Comparison of ENCODE assay signal across 22 mouse cellular contexts in the genomic region with DNA sequence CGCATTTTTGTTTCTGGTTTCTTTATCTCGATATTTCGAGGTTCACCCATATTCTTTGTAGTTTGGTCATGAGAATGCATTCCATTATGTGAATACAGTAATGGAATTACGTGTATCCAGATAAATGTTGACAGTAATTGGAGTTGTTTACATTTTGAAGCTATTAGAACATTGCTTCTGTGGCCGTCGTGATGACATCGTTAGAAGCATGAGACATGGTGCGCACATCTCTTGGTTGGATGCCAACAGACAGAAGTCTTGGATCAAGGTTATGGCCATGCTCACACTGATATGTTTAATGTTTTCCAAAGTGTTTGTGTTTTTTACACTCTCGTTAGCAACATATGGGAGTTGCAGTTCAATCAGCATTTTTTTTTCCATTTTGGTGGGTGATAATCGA. TPM values are rescaled to one million over a fixed set of nuclear protein-coding genes. Genes with fewer than 3 reads are reported as not detected.
DNase-seq lines count a peak whose midpoint lies in the region; ATAC-seq and TF ChIP-seq lines count a peak whose summit lies in the region.
"Had no signal": no experiment of that assay in that cellular context is flagged by ENCODE, and none has a peak within 500 bp of the region (broad histone marks: within the 10 kb centered on the region; RNA-seq: fewer than 3 reads in every experiment).

No protein-coding gene starts in this region.

- H3K27ac ChIP-seq in forebrain, embryonic 14.5 days (ENCODE audit: low read depth, low read length) = no peak overlapping the region
- H3K27ac ChIP-seq in forebrain, embryonic 11.5 days (ENCODE audit: low read depth, low read length) = no peak overlapping the region
- no peak overlapping the region for H3K27ac ChIP-seq in lung, embryonic 14.5 days (ENCODE audit: low read depth)
- H3K27ac ChIP-seq: embryonic facial prominence, embryonic 15.5 days; forebrain, embryonic 10.5 days; gastrocnemius, adult 2 months; hindbrain, embryonic 12.5 days had no signal

- H3K4me1 ChIP-seq in forebrain, embryonic 14.5 days (ENCODE audit: control insufficient read depth, insufficient read depth, low read length) = peaks cover 8% of the 10 kb centered on the region
- H3K4me1 ChIP-seq in forebrain, embryonic 11.5 days (replicated peaks; ENCODE audit: control insufficient read depth, insufficient read depth, low read length) = 0 out of 2 replicates have a peak, but pooled peaks cover 2% of the 10 kb centered on the region
- peaks cover 13% of the 10 kb centered on the region; the same call in 1 of the 2 replicates for H3K4me1 ChIP-seq in lung, embryonic 14.5 days (ENCODE audit: insufficient read depth)
- H3K4me1 ChIP-seq in lung, adult 2 months (ENCODE audit: control insufficient read depth, insufficient read depth, low read length) = no peaks in the 10 kb centered on the region; the same call in 1 of the 2 replicates

- ATAC-seq in forebrain, embryonic 14.5 days = no peak; the same call in 1 of the 2 replicates
- no peak for ATAC-seq in forebrain, embryonic 11.5 days (replicated peaks; ENCODE audit: low FRiP score)
- peak; percentile 73; the same call in 1 of the 2 replicates for ATAC-seq in lung, embryonic 14.5 days (ENCODE audit: insufficient read depth)
- ATAC-seq: hindbrain, embryonic 16.5 days had no signal

- TF ChIP-seq POLR2A in lung, adult 2 months (IDR thresholded peaks at IDR 0.05; ENCODE audit: borderline replicate concordance, extremely low read depth, low read depth, low read length) = no peak

- H3K27me3 ChIP-seq in forebrain, embryonic 14.5 days (replicated peaks; ENCODE audit: control insufficient read depth, insufficient read depth, low read length) = no peaks in the 10 kb centered on the region
- H3K27me3 ChIP-seq in forebrain, embryonic 11.5 days (ENCODE audit: control insufficient read depth, insufficient read depth, low read length) = no peaks in the 10 kb centered on the region
- no peaks in the 10 kb centered on the region for H3K27me3 ChIP-seq in lung, embryonic 14.5 days (ENCODE audit: insufficient read depth, low read length)
- H3K27me3 ChIP-seq: embryonic facial prominence, embryonic 15.5 days; hindbrain, embryonic 12.5 days had no signal

- H3K36me3 ChIP-seq in forebrain, embryonic 14.5 days (ENCODE audit: control insufficient read depth, insufficient read depth, low read length) = peaks cover 30% of the 10 kb centered on the region
- peaks cover 8% of the 10 kb centered on the region for H3K36me3 ChIP-seq in forebrain, embryonic 11.5 days (ENCODE audit: control insufficient read depth, insufficient read depth, low read length)
- H3K36me3 ChIP-seq in lung, embryonic 14.5 days (ENCODE audit: insufficient read depth) = peaks cover 30% of the 10 kb centered on the region

- TF ChIP-seq CTCF in lung, embryonic 14.5 days (IDR thresholded peaks at IDR 0.05; ENCODE audit: low read depth) = no peak
- TF ChIP-seq CTCF in lung, adult 2 months (IDR thresholded peaks at IDR 0.05; ENCODE audit: insufficient read depth, low read length) = no peak

- WGBS in forebrain, embryonic 14.5 days = 63% methylated on average over 10 of the region's 10 CpGs
- 92% methylated on average over 10 of the region's 10 CpGs for WGBS in forebrain, embryonic 11.5 days
- WGBS in lung, embryonic 14.5 days = 49% methylated on average over 10 of the region's 10 CpGs
- WGBS in lung, adult 2 months = 54% methylated on average over 10 of the region's 10 CpGs

- no peak overlapping the region for H3K4me2 ChIP-seq in forebrain, embryonic 14.5 days (ENCODE audit: low read length)
- no peak overlapping the region for H3K4me2 ChIP-seq in forebrain, embryonic 11.5 days (ENCODE audit: low read depth, low read length, severe bottlenecking)
- no peak overlapping the region for H3K4me2 ChIP-seq in lung, embryonic 14.5 days
- H3K4me2 ChIP-seq: embryonic facial prominence, embryonic 15.5 days; hindbrain, embryonic 12.5 days had no signal

- no peaks in the 10 kb centered on the region for H3K9me3 ChIP-seq in forebrain, embryonic 14.5 days (replicated peaks; ENCODE audit: control insufficient read depth, low read length)
- H3K9me3 ChIP-seq in forebrain, embryonic 11.5 days (ENCODE audit: control insufficient read depth, low read length) = no peaks in the 10 kb centered on the region
- H3K9me3 ChIP-seq in lung, embryonic 14.5 days (ENCODE audit: low read depth, low read length) = no peaks in the 10 kb centered on the region
- H3K9me3 ChIP-seq: embryonic facial prominence, embryonic 15.5 days; hindbrain, embryonic 12.5 days had no signal

- no peak overlapping the region for H3K4me3 ChIP-seq in forebrain, embryonic 14.5 days (ENCODE audit: low read depth, low read length)
- no peak overlapping the region for H3K4me3 ChIP-seq in forebrain, embryonic 11.5 days (ENCODE audit: low read depth, low read length)
- H3K4me3 ChIP-seq in lung, embryonic 14.5 days (ENCODE audit: low read depth, low read length) = no peak overlapping the region
- no peak overlapping the region for H3K4me3 ChIP-seq in lung, adult 2 months (replicated peaks; ENCODE audit: extremely low read depth, low read depth, low read length)
- H3K4me3 ChIP-seq: embryonic facial prominence, embryonic 15.5 days; erythroblast, embryonic 14.5 days; forebrain, embryonic 10.5 days; gastrocnemius, adult 2 months; hindbrain, embryonic 12.5 days had no signal

- no peak overlapping the region for H3K9ac ChIP-seq in forebrain, embryonic 14.5 days (ENCODE audit: low read length)
- H3K9ac ChIP-seq in forebrain, embryonic 11.5 days (ENCODE audit: low read length) = no peak overlapping the region
- H3K9ac ChIP-seq in lung, embryonic 14.5 days = no peak overlapping the region
- H3K9ac ChIP-seq: embryonic facial prominence, embryonic 15.5 days; hindbrain, embryonic 12.5 days had no signal

- peak; percentile 42 for DNase-seq in forebrain, embryonic 14.5 days (ENCODE audit: low spot score)
- no peak for DNase-seq in forebrain, embryonic 11.5 days (ENCODE audit: low spot score)
- DNase-seq in lung, embryonic 14.5 days = peak; percentile 89
- no peak for DNase-seq in lung, postnatal 14 days
- DNase-seq in lung, postnatal 10 days = peak; percentile 61
- no peak for DNase-seq in lung, adult 2 months
- DNase-seq in layer of hippocampus, postnatal 25 days (ENCODE audit: extremely low spot score in 1 of 2, low spot score in 1 of 2) = no peak
- DNase-seq: adrenal gland, adult 2 months; adrenal gland, postnatal 25 days; cerebellum, adult 11 months; cerebellum, adult 8-10 months; cerebellum, postnatal 14 days; embryo, embryonic 11 days; gastrocnemius, adult 2 months; gastrocnemius, postnatal 25 days; heart, postnatal 10 days; heart, postnatal 4 days had no signal

RNA-seq across cellular contexts. Expression of a gene that starts 30.8 kb away (rescaled TPM):
- polyA plus RNA-seq in forebrain, embryonic 14.5 days (2014; fragmentation: Nextera tagmentation; extraction: Ambion mirVana) = 31.8 and 41.6 TPM in 2 replicates
- polyA plus RNA-seq in forebrain, embryonic 11.5 days (2014; fragmentation: Nextera tagmentation; extraction: Ambion mirVana) = 33.5 and 36.2 TPM in 2 replicates
- polyA plus RNA-seq in lung, embryonic 14.5 days (2014; fragmentation: Nextera tagmentation; extraction: Ambion mirVana) = 46.8 and 48.6 TPM in 2 replicates
- polyA plus RNA-seq in lung, adult 2 months (2012; rRNA removed) = 7.4 and 14.9 TPM in 2 replicates
- total RNA-seq in layer of hippocampus, postnatal 25 days (2021) = 100 to 1,000 TPM; 139 to 140 TPM

Comparison
In these comparisons a context has a peak if more than half of its experiments do, and no peak if none do; other contexts are left out.
1. DNase-seq: peak in forebrain, embryonic 14.5 days (single experiment), lung, embryonic 14.5 days (single experiment) and lung, postnatal 10 days (single experiment); none in forebrain, embryonic 11.5 days (single experiment), lung, postnatal 14 days (single experiment), lung, adult 2 months (single experiment) and layer of hippocampus, postnatal 25 days (0 of 2).